Mouse (Mus musculus): ENCODE measurements around the gene Sub1. TPM values are rescaled to one million over a fixed set of nuclear protein-coding genes. Genes with fewer than 3 reads are reported as not detected.

The Sub1 gene
- polyA plus RNA-seq, 1 experiment from 2014 or later = 488 TPM

GRCm38 (mm10) chr15:12010602-12011044 lies 13.8 kb upstream of the Sub1 start:
- 23% methylated on average over 18 of the region's 18 CpGs for WGBS
- Histone ChIP-seq H3K36me3 (no peaks in the 10 kb centered on the region), H3K27me3 (replicated peaks) (no peaks in the 10 kb centered on the region), H3K4me1 (no peaks in the 10 kb centered on the region), H3K27ac (replicated peaks) (no peak overlapping the region), H3K4me2 (peak overlapping the region; percentile 83), H3K9ac (peak overlapping the region; percentile 74), H3K9me3 (no peaks in the 10 kb centered on the region), H3K4me3 (peak overlapping the region; percentile 57)
- ATAC-seq (ENCODE audit: extremely low read depth, insufficient number of reproducible peaks, low FRiP score, low TSS enrichment) = no peak

GRCm38 (mm10) chr15:12009712-12010601 lies 13.2 kb upstream of the Sub1 start:
- WGBS = 42% methylated on average over 23 of the region's 23 CpGs
- H3K4me3 ChIP-seq = peak overlapping the region; percentile 57
- no peaks in the 10 kb centered on the region for H3K36me3 ChIP-seq
- peak overlapping the region; percentile 83 for H3K4me2 ChIP-seq
- H3K27ac ChIP-seq (replicated peaks) = no peak overlapping the region
- no peak for ATAC-seq (ENCODE audit: extremely low read depth, insufficient number of reproducible peaks, low FRiP score, low TSS enrichment)
- H3K4me1 ChIP-seq = no peaks in the 10 kb centered on the region
- H3K9me3 ChIP-seq = no peaks in the 10 kb centered on the region
- no peaks in the 10 kb centered on the region for H3K27me3 ChIP-seq (replicated peaks)
- peak overlapping the region; percentile 74 for H3K9ac ChIP-seq

GRCm38 (mm10) chr15:12008894-12009293 lies 12.1 kb upstream of the Sub1 start:
- Histone ChIP-seq H3K27me3 (replicated peaks) (no peaks in the 10 kb centered on the region), H3K9ac (no peak overlapping the region), H3K4me1 (no peaks in the 10 kb centered on the region), H3K4me3 (no peak overlapping the region), H3K4me2 (no peak overlapping the region), H3K9me3 (no peaks in the 10 kb centered on the region), H3K27ac (replicated peaks) (no peak overlapping the region), H3K36me3 (no peaks in the 10 kb centered on the region)
- WGBS = 86% methylated on average over 5 of the region's 5 CpGs
- ATAC-seq (ENCODE audit: extremely low read depth, insufficient number of reproducible peaks, low FRiP score, low TSS enrichment) = no peak

GRCm38 (mm10) chr15:12007971-12008800 lies 11.4 kb upstream of the Sub1 start:
- 57% methylated on average over 13 of the region's 13 CpGs for WGBS
- no peak overlapping the region for H3K4me3 ChIP-seq

GRCm38 (mm10) chr15:12007421-12007820 lies 10.6 kb upstream of the Sub1 start:
- no peak overlapping the region for H3K4me2 ChIP-seq
- ATAC-seq (ENCODE audit: extremely low read depth, insufficient number of reproducible peaks, low FRiP score, low TSS enrichment) = no peak
- no peaks in the 10 kb centered on the region for H3K27me3 ChIP-seq (replicated peaks)
- no peaks in the 10 kb centered on the region for H3K36me3 ChIP-seq
- H3K4me3 ChIP-seq = no peak overlapping the region
- peaks cover 9% of the 10 kb centered on the region for H3K4me1 ChIP-seq
- WGBS = 79% methylated on average over 7 of the region's 7 CpGs
- no peak overlapping the region for H3K27ac ChIP-seq (replicated peaks)
- H3K9ac ChIP-seq = no peak overlapping the region
- no peaks in the 10 kb centered on the region for H3K9me3 ChIP-seq

More at GRCm38 (mm10) chr15:12007971-12008800, 11.4 kb upstream of the Sub1 start:
- Histone ChIP-seq H3K9ac (no peak overlapping the region), H3K27me3 (replicated peaks) (no peaks in the 10 kb centered on the region), H3K27ac (replicated peaks) (no peak overlapping the region), H3K4me1 (peaks cover 5% of the 10 kb centered on the region), H3K36me3 (no peaks in the 10 kb centered on the region), H3K4me2 (no peak overlapping the region), H3K9me3 (no peaks in the 10 kb centered on the region)
- no peak for ATAC-seq (ENCODE audit: extremely low read depth, insufficient number of reproducible peaks, low FRiP score, low TSS enrichment)

- WGBS = 83% methylated on average over 6 of the region's 6 CpGs
- no peaks in the 10 kb centered on the region for H3K9me3 ChIP-seq
- H3K27me3 ChIP-seq (replicated peaks) = no peaks in the 10 kb centered on the region
- no peak overlapping the region for H3K4me3 ChIP-seq
- peaks cover 9% of the 10 kb centered on the region for H3K4me1 ChIP-seq
- H3K27ac ChIP-seq (replicated peaks) = no peak overlapping the region
- ATAC-seq (ENCODE audit: extremely low read depth, insufficient number of reproducible peaks, low FRiP score, low TSS enrichment) = no peak
- no peak overlapping the region for H3K4me2 ChIP-seq
- no peaks in the 10 kb centered on the region for H3K36me3 ChIP-seq
- no peak overlapping the region for H3K9ac ChIP-seq
Measured at GRCm38 (mm10) chr15:12006169-12006568, 9.4 kb upstream of the Sub1 start.

GRCm38 (mm10) chr15:11995815-11996201 lies 975 bp downstream of the Sub1 start:
- H3K27ac ChIP-seq (replicated peaks) = peak overlapping the region; percentile 93
- ATAC-seq (ENCODE audit: extremely low read depth, insufficient number of reproducible peaks, low FRiP score, low TSS enrichment) = peak; percentile 95
- H3K4me3 ChIP-seq = peak overlapping the region; percentile 95
- no peaks in the 10 kb centered on the region for H3K27me3 ChIP-seq (replicated peaks)
- peaks cover 30% of the 10 kb centered on the region for H3K4me1 ChIP-seq
- no peaks in the 10 kb centered on the region for H3K9me3 ChIP-seq
- WGBS = under 1% methylated on average over 33 of the region's 33 CpGs
- peak overlapping the region; percentile 98 for H3K9ac ChIP-seq
- peak overlapping the region; percentile 80 for H3K4me2 ChIP-seq
- peaks cover 28% of the 10 kb centered on the region for H3K36me3 ChIP-seq

- H3K27me3 ChIP-seq (replicated peaks) = no peaks in the 10 kb centered on the region
- peak overlapping the region; percentile 80 for H3K4me2 ChIP-seq
- peak overlapping the region; percentile 98 for H3K9ac ChIP-seq
- peaks cover 30% of the 10 kb centered on the region for H3K4me1 ChIP-seq
- under 1% methylated on average over 51 of the region's 71 CpGs for WGBS
- no peaks in the 10 kb centered on the region for H3K9me3 ChIP-seq
- peak; percentile 55 for ATAC-seq (ENCODE audit: extremely low read depth, insufficient number of reproducible peaks, low FRiP score, low TSS enrichment)
- peak overlapping the region; percentile 93 for H3K27ac ChIP-seq (replicated peaks)
- peaks cover 34% of the 10 kb centered on the region for H3K36me3 ChIP-seq
- H3K4me3 ChIP-seq = peak overlapping the region; percentile 95
Measured at GRCm38 (mm10) chr15:11994921-11995814, 1.6 kb downstream of the Sub1 start.

GRCm38 (mm10) chr15:11994006-11994405 lies 2.8 kb downstream of the Sub1 start:
- Histone ChIP-seq H3K9me3 (no peaks in the 10 kb centered on the region), H3K27me3 (replicated peaks) (no peaks in the 10 kb centered on the region), H3K4me3 (peak overlapping the region; percentile 95), H3K27ac (replicated peaks) (no peak overlapping the region), H3K4me2 (peak overlapping the region; percentile 80), H3K9ac (peak overlapping the region; percentile 98), H3K4me1 (peaks cover 37% of the 10 kb centered on the region), H3K36me3 (peaks cover 46% of the 10 kb centered on the region)
- ATAC-seq (ENCODE audit: extremely low read depth, insufficient number of reproducible peaks, low FRiP score, low TSS enrichment) = no peak
- WGBS = 73% methylated on average over 2 of the region's 2 CpGs

GRCm38 (mm10) chr15:11991552-11992113 lies 5.2 kb downstream of the Sub1 start:
- H3K9ac ChIP-seq = no peak overlapping the region
- 76% methylated on average over 3 of the region's 3 CpGs for WGBS
- no peak overlapping the region for H3K27ac ChIP-seq (replicated peaks)
- H3K36me3 ChIP-seq = peaks cover 69% of the 10 kb centered on the region
- ATAC-seq (ENCODE audit: extremely low read depth, insufficient number of reproducible peaks, low FRiP score, low TSS enrichment) = no peak
- H3K4me3 ChIP-seq = no peak overlapping the region
- H3K9me3 ChIP-seq = no peaks in the 10 kb centered on the region
- peaks cover 37% of the 10 kb centered on the region for H3K4me1 ChIP-seq
- no peaks in the 10 kb centered on the region for H3K27me3 ChIP-seq (replicated peaks)
- H3K4me2 ChIP-seq = no peak overlapping the region
